Mouse (Mus musculus) CD4-positive, CD25-positive, alpha-beta regulatory T cell, adult 9 weeks (primary cell): Measurements from ENCODE around the gene Ntsr2. TPM values are rescaled to one million over a fixed set of nuclear protein-coding genes. Genes with fewer than 3 reads are reported as not detected.

Experiments used
- polyA plus RNA-seq: library from polyadenylated mRNA; unstranded; fragments of 100-300 nt; shearing (Covaris generic); gene quantifications from one replicate; pipeline ENCODE4 v1.2.1, GENCODE M21; 2017

Gene Ntsr2
- not detected for polyA plus RNA-seq

GRCm38 (mm10) chr12:16653332-16654093, at the start of gene Ntsr2:
Gene Ntsr2 (plus strand): TSS chr12:16653382.

DNA sequence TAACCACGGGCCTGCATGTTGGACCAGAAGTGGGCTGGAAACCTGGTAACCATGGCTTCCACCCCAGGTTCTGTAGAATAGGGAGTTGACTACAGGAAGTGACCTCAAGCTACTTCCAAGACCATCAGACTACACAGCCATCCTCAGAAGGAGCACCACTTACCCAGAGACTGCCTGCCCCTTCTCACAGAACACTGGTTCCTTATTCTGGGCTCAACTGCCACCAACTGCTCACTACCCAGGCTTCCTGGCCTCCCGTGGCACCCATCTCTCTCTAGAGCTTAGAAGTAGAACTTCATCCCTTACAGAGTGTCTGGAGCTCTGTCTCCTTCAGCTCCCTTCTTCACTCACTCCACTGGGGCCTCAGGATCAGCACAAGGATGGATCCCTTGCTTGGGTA, 42.2 kb upstream of the Ntsr2 start, which contains the start of gene Lpin1:
TSS of gene Lpin1 (minus strand) at position 31 of the 400 bp plus-strand sequence.

Other genes starting within 250 kb of the Ntsr2 start
- 38.4 TPM for gene Lpin1, start 42.4 kb upstream of the Ntsr2 start, polyA plus RNA-seq
- 0.12 TPM for gene Greb1, start 147.5 kb downstream of the Ntsr2 start, polyA plus RNA-seq
- gene E2f6, start 157.6 kb downstream of the Ntsr2 start, polyA plus RNA-seq: 2.4 TPM
- 9.1 TPM for gene Rock2, start 241.5 kb downstream of the Ntsr2 start, polyA plus RNA-seq